Mouse (Mus musculus): ENCODE data around the gene Frmpd1. TPM values are rescaled to one million over a fixed set of nuclear protein-coding genes. Genes with fewer than 3 reads are reported as not detected.

Frmpd1 gene
- polyA plus RNA-seq, 1 experiment: 4.5 TPM

DNA sequence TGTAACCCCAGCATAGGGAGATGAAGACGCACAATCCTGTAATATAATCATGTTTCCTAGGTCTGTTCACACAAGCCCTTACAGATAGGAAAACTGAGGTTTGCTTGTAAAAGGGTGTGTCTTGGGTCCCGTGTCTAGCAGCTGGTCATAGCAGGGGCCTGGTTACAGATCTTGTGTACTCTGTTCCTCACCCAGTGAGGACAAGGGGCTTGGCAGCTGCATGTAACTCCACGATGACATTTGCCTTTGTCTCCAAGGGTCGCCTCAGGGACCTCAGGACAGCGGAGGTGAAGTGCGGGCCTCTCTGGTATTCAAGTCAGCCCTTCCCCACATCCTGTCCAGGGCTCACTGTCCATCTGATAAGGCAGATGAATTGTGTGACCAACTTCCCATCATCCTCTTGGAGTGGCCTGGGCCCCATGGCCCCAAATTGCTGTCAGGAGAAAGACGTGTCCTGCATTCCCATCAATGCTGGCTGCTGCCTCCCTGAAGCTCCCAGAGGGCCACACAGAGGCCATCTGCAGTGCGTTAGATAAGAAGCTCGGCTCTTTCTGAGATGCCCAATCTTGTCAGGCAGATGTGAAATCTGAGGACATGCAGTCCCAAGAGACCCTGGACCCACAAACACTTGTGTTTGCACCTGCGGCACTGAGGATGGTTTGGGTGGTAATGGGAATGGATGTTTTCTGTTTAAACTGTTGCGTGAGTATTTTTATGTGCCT lies 27.8 kb downstream of the Frmpd1 start:
- H3K27ac ChIP-seq (ENCODE audit: insufficient read depth, low read length): no peak overlapping the region
- no peak overlapping the region for H3K4me3 ChIP-seq (ENCODE audit: low read depth, low read length)
- H3K36me3 ChIP-seq (ENCODE audit: control insufficient read depth, insufficient read depth, low read length, poor library complexity, severe bottlenecking): no peaks in the 10 kb centered on the region
- H3K9me3 ChIP-seq (replicated peaks; ENCODE audit: control insufficient read depth, insufficient read depth, low read length, poor library complexity, severe bottlenecking): no peaks in the 10 kb centered on the region
- H3K27me3 ChIP-seq (ENCODE audit: control insufficient read depth, insufficient read depth, low read length, poor library complexity, severe bottlenecking): no peaks in the 10 kb centered on the region
- TF ChIP-seq CTCF (IDR thresholded peaks at IDR 0.05; ENCODE audit: low read depth, low read length): no peak
- TF ChIP-seq POLR2A (IDR thresholded peaks at IDR 0.05; ENCODE audit: insufficient read depth, low read length): no peak
- H3K4me1 ChIP-seq (ENCODE audit: control insufficient read depth, insufficient read depth, low read length): no peaks in the 10 kb centered on the region
- no peak overlapping the region for H3K9ac ChIP-seq (ENCODE audit: low read depth, poor library complexity, severe bottlenecking)

DNA sequence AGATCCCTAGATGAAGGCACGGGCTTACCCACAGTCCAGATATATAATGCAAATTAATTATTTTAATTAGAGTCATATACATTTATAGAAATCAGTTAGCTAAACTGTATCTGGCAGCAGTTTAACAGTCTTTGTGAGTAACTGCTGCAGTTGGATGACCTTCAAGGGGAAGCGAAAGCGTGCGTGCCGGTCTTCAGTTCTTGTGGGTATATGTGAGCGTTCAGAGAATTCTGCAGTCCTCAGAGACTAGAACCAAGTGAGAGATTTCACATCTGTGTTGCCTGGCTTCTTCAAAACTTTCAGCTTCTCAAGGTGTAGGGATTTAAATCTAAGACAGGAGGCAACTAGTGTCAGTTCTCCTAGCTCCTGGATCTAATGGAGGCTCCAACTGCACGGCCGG lies 35.3 kb downstream of the Frmpd1 start:
- Histone ChIP-seq H3K9me3 (replicated peaks; ENCODE audit: control insufficient read depth, insufficient read depth, low read length, poor library complexity, severe bottlenecking) (no peaks in the 10 kb centered on the region), H3K9ac (ENCODE audit: low read depth, poor library complexity, severe bottlenecking) (no peak overlapping the region), H3K27me3 (ENCODE audit: control insufficient read depth, insufficient read depth, low read length, poor library complexity, severe bottlenecking) (no peaks in the 10 kb centered on the region), H3K36me3 (ENCODE audit: control insufficient read depth, insufficient read depth, low read length, poor library complexity, severe bottlenecking) (no peaks in the 10 kb centered on the region), H3K4me1 (ENCODE audit: control insufficient read depth, insufficient read depth, low read length) (no peaks in the 10 kb centered on the region), H3K27ac (ENCODE audit: insufficient read depth, low read length) (no peak overlapping the region), H3K4me3 (ENCODE audit: low read depth, low read length) (no peak overlapping the region)
- TF ChIP-seq EP300 (IDR thresholded peaks at IDR 0.05; ENCODE audit: insufficient read depth, low read depth, low read length) (no peak), CTCF (IDR thresholded peaks at IDR 0.05; ENCODE audit: low read depth, low read length) (no peak), POLR2A (IDR thresholded peaks at IDR 0.05; ENCODE audit: insufficient read depth, low read length) (no peak)

DNA sequence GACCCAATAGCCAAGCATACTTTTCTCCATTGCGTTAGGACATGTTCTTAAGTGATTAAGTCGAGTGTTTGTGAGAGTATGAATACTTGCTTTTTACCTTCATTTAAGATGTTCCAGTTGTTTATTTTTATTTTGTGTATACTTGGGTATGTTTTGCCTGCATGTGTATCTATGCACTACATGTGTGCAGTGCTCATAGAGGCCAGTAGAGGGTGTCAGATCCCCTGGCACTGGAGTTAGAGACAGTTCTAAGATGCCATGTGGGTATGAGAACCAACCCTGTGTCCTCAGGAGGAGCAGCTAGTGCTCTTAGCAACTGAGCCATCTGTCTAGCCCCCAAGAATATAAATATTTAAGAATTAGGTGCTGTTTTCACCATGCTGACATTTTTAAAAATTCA lies 37.7 kb downstream of the Frmpd1 start:
- H3K36me3 ChIP-seq (ENCODE audit: control insufficient read depth, insufficient read depth, low read length, poor library complexity, severe bottlenecking): no peaks in the 10 kb centered on the region
- no peak overlapping the region for H3K4me3 ChIP-seq (ENCODE audit: low read depth, low read length)
- H3K27me3 ChIP-seq (ENCODE audit: control insufficient read depth, insufficient read depth, low read length, poor library complexity, severe bottlenecking): no peaks in the 10 kb centered on the region
- H3K9ac ChIP-seq (ENCODE audit: low read depth, poor library complexity, severe bottlenecking): no peak overlapping the region
- H3K4me1 ChIP-seq (ENCODE audit: control insufficient read depth, insufficient read depth, low read length): no peaks in the 10 kb centered on the region
- TF ChIP-seq EP300 (IDR thresholded peaks at IDR 0.05; ENCODE audit: insufficient read depth, low read depth, low read length) (no peak), CTCF (IDR thresholded peaks at IDR 0.05; ENCODE audit: low read depth, low read length) (peak; percentile 6), POLR2A (IDR thresholded peaks at IDR 0.05; ENCODE audit: insufficient read depth, low read length) (no peak)
- no peak overlapping the region for H3K27ac ChIP-seq (ENCODE audit: insufficient read depth, low read length)
- no peaks in the 10 kb centered on the region for H3K9me3 ChIP-seq (replicated peaks; ENCODE audit: control insufficient read depth, insufficient read depth, low read length, poor library complexity, severe bottlenecking)

DNA sequence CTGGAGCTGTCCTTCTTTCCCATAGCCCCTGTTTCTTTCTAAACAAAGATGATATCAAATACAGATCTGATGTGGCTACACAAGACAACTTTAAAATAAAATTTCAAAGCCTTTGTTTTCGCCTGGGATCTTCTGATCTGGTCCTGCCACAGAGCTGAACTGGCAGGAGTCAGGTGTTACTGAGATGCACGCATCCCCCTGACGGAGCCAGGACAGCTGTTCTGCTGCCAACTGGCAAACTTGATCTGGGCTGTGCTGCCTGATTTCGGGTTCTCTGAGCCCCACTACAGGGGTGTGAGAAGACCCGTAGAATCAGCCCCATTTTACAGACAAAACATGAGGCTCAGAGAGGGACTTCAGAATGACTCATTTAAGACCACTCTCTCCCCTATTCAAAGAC lies 45.6 kb downstream of the Frmpd1 start:
- no peak overlapping the region for H3K27ac ChIP-seq (ENCODE audit: insufficient read depth, low read length)
- TF ChIP-seq POLR2A (IDR thresholded peaks at IDR 0.05; ENCODE audit: insufficient read depth, low read length): no peak
- no peak for TF ChIP-seq EP300 (IDR thresholded peaks at IDR 0.05; ENCODE audit: insufficient read depth, low read depth, low read length)
- no peak for TF ChIP-seq CTCF (IDR thresholded peaks at IDR 0.05; ENCODE audit: low read depth, low read length)
- H3K9ac ChIP-seq (ENCODE audit: low read depth, poor library complexity, severe bottlenecking): no peak overlapping the region
- no peaks in the 10 kb centered on the region for H3K9me3 ChIP-seq (replicated peaks; ENCODE audit: control insufficient read depth, insufficient read depth, low read length, poor library complexity, severe bottlenecking)
- no peaks in the 10 kb centered on the region for H3K27me3 ChIP-seq (ENCODE audit: control insufficient read depth, insufficient read depth, low read length, poor library complexity, severe bottlenecking)
- no peaks in the 10 kb centered on the region for H3K36me3 ChIP-seq (ENCODE audit: control insufficient read depth, insufficient read depth, low read length, poor library complexity, severe bottlenecking)
- H3K4me3 ChIP-seq (ENCODE audit: low read depth, low read length): no peak overlapping the region
- H3K4me1 ChIP-seq (ENCODE audit: control insufficient read depth, insufficient read depth, low read length): no peaks in the 10 kb centered on the region

DNA sequence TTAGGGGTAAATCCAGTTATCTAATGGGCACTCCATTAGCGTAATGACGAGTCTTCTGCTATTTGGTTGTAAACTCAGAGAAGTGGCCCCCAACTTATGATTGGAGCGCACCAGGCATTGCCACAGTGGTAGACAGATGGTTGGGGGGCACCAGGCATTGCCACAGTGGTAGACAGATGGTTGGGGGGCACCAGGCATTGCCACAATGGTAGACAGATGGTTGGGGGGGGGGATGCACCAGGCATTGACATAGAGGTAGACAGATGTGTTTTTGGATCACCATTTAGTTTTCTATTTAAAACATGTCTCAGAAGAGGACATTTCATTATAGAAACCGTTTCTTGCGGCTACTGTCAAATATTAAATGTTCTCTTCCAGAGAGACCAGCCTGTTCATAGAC lies 53.6 kb downstream of the Frmpd1 start:
- Histone ChIP-seq H3K36me3 (ENCODE audit: control insufficient read depth, insufficient read depth, low read length, poor library complexity, severe bottlenecking) (no peaks in the 10 kb centered on the region), H3K4me1 (ENCODE audit: control insufficient read depth, insufficient read depth, low read length) (no peaks in the 10 kb centered on the region), H3K27me3 (ENCODE audit: control insufficient read depth, insufficient read depth, low read length, poor library complexity, severe bottlenecking) (no peaks in the 10 kb centered on the region), H3K9me3 (replicated peaks; ENCODE audit: control insufficient read depth, insufficient read depth, low read length, poor library complexity, severe bottlenecking) (no peaks in the 10 kb centered on the region), H3K27ac (ENCODE audit: insufficient read depth, low read length) (no peak overlapping the region), H3K9ac (ENCODE audit: low read depth, poor library complexity, severe bottlenecking) (no peak overlapping the region), H3K4me3 (ENCODE audit: low read depth, low read length) (no peak overlapping the region)
- no peak for TF ChIP-seq POLR2A (IDR thresholded peaks at IDR 0.05; ENCODE audit: insufficient read depth, low read length)
- TF ChIP-seq EP300 (IDR thresholded peaks at IDR 0.05; ENCODE audit: insufficient read depth, low read depth, low read length): no peak
- TF ChIP-seq CTCF (IDR thresholded peaks at IDR 0.05; ENCODE audit: low read depth, low read length): no peak

DNA sequence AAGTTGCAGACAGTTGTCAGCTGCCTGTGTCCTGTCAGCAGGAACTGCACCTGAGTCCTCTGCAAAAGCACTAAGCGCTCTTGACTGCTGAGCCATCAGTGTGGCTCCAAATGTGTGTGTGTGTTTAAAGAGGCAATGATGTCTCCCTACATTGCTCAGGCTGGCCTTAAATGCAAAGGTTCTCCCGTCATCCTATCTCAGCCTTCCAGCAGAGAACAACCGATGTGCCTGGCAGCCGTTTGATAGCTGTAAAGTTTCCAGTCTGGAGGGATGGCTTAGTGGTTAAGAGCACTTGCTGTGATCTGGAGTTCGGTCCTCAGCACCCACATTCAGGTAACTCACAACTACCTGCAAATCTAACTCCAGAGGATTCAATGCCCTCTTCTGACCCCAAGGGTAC lies 56.7 kb downstream of the Frmpd1 start:
- no peak overlapping the region for H3K9ac ChIP-seq (ENCODE audit: low read depth, poor library complexity, severe bottlenecking)
- TF ChIP-seq POLR2A (IDR thresholded peaks at IDR 0.05; ENCODE audit: insufficient read depth, low read length) (no peak), CTCF (IDR thresholded peaks at IDR 0.05; ENCODE audit: low read depth, low read length) (no peak), EP300 (IDR thresholded peaks at IDR 0.05; ENCODE audit: insufficient read depth, low read depth, low read length) (no peak)
- no peak overlapping the region for H3K27ac ChIP-seq (ENCODE audit: insufficient read depth, low read length)
- H3K4me1 ChIP-seq (ENCODE audit: control insufficient read depth, insufficient read depth, low read length): no peaks in the 10 kb centered on the region
- no peaks in the 10 kb centered on the region for H3K36me3 ChIP-seq (ENCODE audit: control insufficient read depth, insufficient read depth, low read length, poor library complexity, severe bottlenecking)
- no peak overlapping the region for H3K4me3 ChIP-seq (ENCODE audit: low read depth, low read length)
- no peaks in the 10 kb centered on the region for H3K27me3 ChIP-seq (ENCODE audit: control insufficient read depth, insufficient read depth, low read length, poor library complexity, severe bottlenecking)
- no peaks in the 10 kb centered on the region for H3K9me3 ChIP-seq (replicated peaks; ENCODE audit: control insufficient read depth, insufficient read depth, low read length, poor library complexity, severe bottlenecking)

Measured in ES-Bruce4 (cell line).